Comparison of ENCODE assay signal across 9 mouse cellular contexts in genomic region chr5:143908926-143909325, GRCm38 (mm10). TPM values are rescaled to one million over a fixed set of nuclear protein-coding genes. Genes with fewer than 3 reads are reported as not detected.
A peak's percentile ranks its signal among the peaks of the same experiment; 100 is the strongest.
DNase-seq lines count a peak whose midpoint lies in the region; ATAC-seq and TF ChIP-seq lines count a peak whose summit lies in the region.
"Had no signal": no experiment of that assay in that cellular context is flagged by ENCODE, and none has a peak within 500 bp of the region (broad histone marks: within the 10 kb centered on the region; RNA-seq: fewer than 3 reads in every experiment).

No protein-coding gene starts in this region.

- WGBS in stomach, postnatal 0 days, result under 1% methylated on average over 9 of the region's 9 CpGs

- no peaks in the 10 kb centered on the region for H3K9me3 ChIP-seq in stomach, postnatal 0 days (ENCODE audit: control insufficient read depth, low read length)

- TF ChIP-seq POLR2A in testis, adult 2 months (IDR thresholded peaks at IDR 0.05; ENCODE audit: control insufficient read depth, low read depth, low read length), result no peak

- DNase-seq in testis, postnatal 14 days (ENCODE audit: low spot score), result no peak
- DNase-seq in liver, result peak; percentile 64
- DNase-seq in stomach, postnatal 0 days (ENCODE audit: low spot score), result no peak
- no peak for DNase-seq in thymus, postnatal 10 days (ENCODE audit: low spot score in 2 of 2)
- DNase-seq in adrenal gland, postnatal 10 days, result no peak
- no peak for DNase-seq in kidney, postnatal 25 days

- peak overlapping the region; percentile 81 for H3K4me2 ChIP-seq in stomach, postnatal 0 days (replicated peaks; ENCODE audit: low read depth)

- H3K9ac ChIP-seq in stomach, postnatal 0 days (ENCODE audit: low read length), result peak overlapping the region; percentile 75

- TF ChIP-seq CTCF in testis, adult 2 months (IDR thresholded peaks at IDR 0.05; ENCODE audit: control insufficient read depth, insufficient read depth, insufficient replicate concordance, low read depth, low read length), result no peak
- no peak for TF ChIP-seq CTCF in stomach, postnatal 0 days (IDR thresholded peaks at IDR 0.05; ENCODE audit: low read depth)

- TF ChIP-seq EP300 in stomach, postnatal 0 days (optimal IDR thresholded peaks at IDR 0.05), result no peak

- H3K27ac ChIP-seq in testis, adult 2 months (ENCODE audit: control insufficient read depth, insufficient read depth, low read depth, low read length), result peak overlapping the region; percentile 91
- peak overlapping the region; percentile 86 for H3K27ac ChIP-seq in stomach, postnatal 0 days (replicated peaks)

- peaks cover 6% of the 10 kb centered on the region for H3K4me1 ChIP-seq in testis, adult 2 months (ENCODE audit: control insufficient read depth, insufficient read depth, low read length)
- 0 out of 2 replicates have a peak, but pooled peaks cover 2% of the 10 kb centered on the region for H3K4me1 ChIP-seq in stomach, postnatal 0 days (replicated peaks; ENCODE audit: control insufficient read depth, insufficient read depth)

- H3K4me3 ChIP-seq in testis, adult 2 months (ENCODE audit: control insufficient read depth, low read depth, low read length), result peak overlapping the region; percentile 92
- peak overlapping the region; percentile 69 for H3K4me3 ChIP-seq in stomach, postnatal 0 days (ENCODE audit: low read depth, low read length)

- H3K27me3 ChIP-seq in testis, adult 2 months (ENCODE audit: control insufficient read depth, insufficient read depth, low read length), result no peaks in the 10 kb centered on the region
- no peaks in the 10 kb centered on the region for H3K27me3 ChIP-seq in stomach, postnatal 0 days (ENCODE audit: control insufficient read depth, insufficient read depth, low read length)

- peaks cover 1% of the 10 kb centered on the region; the same call in 1 of the 2 replicates for H3K36me3 ChIP-seq in testis, adult 2 months (ENCODE audit: control insufficient read depth, insufficient read depth, low read length)
- peaks cover 7% of the 10 kb centered on the region; the same call in 1 of the 2 replicates for H3K36me3 ChIP-seq in stomach, postnatal 0 days (ENCODE audit: control insufficient read depth, insufficient read depth, low read length)

- peak; percentile 40 for ATAC-seq in erythroblast, adult 5-6 weeks (replicated peaks; ENCODE audit: low FRiP score, poor library complexity, severe bottlenecking)
- ATAC-seq in stomach, postnatal 0 days (ENCODE audit: low FRiP score, low TSS enrichment), result no peak

RNA-seq across cellular contexts. Expression of gene Aimp2, which starts 0.7 kb away (rescaled TPM):
- 35.2 and 40.5 TPM in 2 replicates for polyA plus RNA-seq in testis, adult 2 months (2012; rRNA removed)
- total RNA-seq in erythroblast, adult 5-6 weeks (2015; ENCODE audit: low replicate concordance), result 15.7 and 20.4 TPM in 2 replicates
- 14.6 and 25.8 TPM in 2 replicates for total RNA-seq in erythroblast, adult 5-6 weeks (2017; ENCODE audit: low replicate concordance)
- 65.6 and 69.4 TPM in 2 replicates for polyA plus RNA-seq in stomach, postnatal 0 days (2015; fragmentation: Nextera tagmentation; extraction: Ambion mirVana)
- total RNA-seq in adrenal gland, postnatal 10 days (2021), result 10 to 100 TPM; 34.3 to 38.6 TPM

RNA-seq across cellular contexts. Expression of gene Pms2, which starts 0.8 kb away (rescaled TPM):
- polyA plus RNA-seq in testis, adult 2 months (2012; rRNA removed), result 2.4 and 3.4 TPM in 2 replicates
- total RNA-seq in erythroblast, adult 5-6 weeks (2015; ENCODE audit: low replicate concordance), result 2.5 and 6.1 TPM in 2 replicates
- total RNA-seq in erythroblast, adult 5-6 weeks (2017; ENCODE audit: low replicate concordance), result 14.8 and 17.8 TPM in 2 replicates
- 8.0 and 8.9 TPM in 2 replicates for polyA plus RNA-seq in stomach, postnatal 0 days (2015; fragmentation: Nextera tagmentation; extraction: Ambion mirVana)
- 10 to 100 TPM in 1 of 2 experiments, 1 to 10 TPM in 1; 8.8 to 12.5 TPM for total RNA-seq in adrenal gland, postnatal 10 days (2021)

RNA-seq across cellular contexts. Expression of gene Ankrd61, which starts 11.4 kb away (rescaled TPM):
- polyA plus RNA-seq in testis, adult 2 months (2012; rRNA removed), result 202 and 206 TPM in 2 replicates
- total RNA-seq in erythroblast, adult 5-6 weeks (2015; ENCODE audit: low replicate concordance), result not detected in 2 replicates
- 2.9 and 10.7 TPM in 2 replicates for total RNA-seq in erythroblast, adult 5-6 weeks (2017; ENCODE audit: low replicate concordance)
- polyA plus RNA-seq in stomach, postnatal 0 days (2015; fragmentation: Nextera tagmentation; extraction: Ambion mirVana), result 0.08 TPM in 1 of 2 replicates, not detected in the other
- total RNA-seq in adrenal gland, postnatal 10 days (2021), result not detected

RNA-seq across cellular contexts. Expression of gene Gm42421, which starts 19.0 kb away (rescaled TPM):
- polyA plus RNA-seq in testis, adult 2 months (2012; rRNA removed), result 0.32 and 0.69 TPM in 2 replicates
- total RNA-seq in erythroblast, adult 5-6 weeks (2015; ENCODE audit: low replicate concordance), result not detected in 2 replicates
- 6.0 TPM in 1 of 2 replicates, not detected in the other for total RNA-seq in erythroblast, adult 5-6 weeks (2017; ENCODE audit: low replicate concordance)
- polyA plus RNA-seq in stomach, postnatal 0 days (2015; fragmentation: Nextera tagmentation; extraction: Ambion mirVana), result 0.28 TPM in 1 of 2 replicates, not detected in the other
- not detected for total RNA-seq in adrenal gland, postnatal 10 days (2021)
- total RNA-seq: hematopoietic stem cell, adult 5-6 weeks had no signal

RNA-seq across cellular contexts. Expression of gene Rsph10b, which starts 23.9 kb away (rescaled TPM):
- polyA plus RNA-seq in testis, adult 2 months (2012; rRNA removed), result 34.7 and 37.5 TPM in 2 replicates
- 4.4 TPM in 1 of 2 replicates, not detected in the other for total RNA-seq in erythroblast, adult 5-6 weeks (2015; ENCODE audit: low replicate concordance)
- 3.8 and 7.0 TPM in 2 replicates for total RNA-seq in erythroblast, adult 5-6 weeks (2017; ENCODE audit: low replicate concordance)
- polyA plus RNA-seq in stomach, postnatal 0 days (2015; fragmentation: Nextera tagmentation; extraction: Ambion mirVana), result 0.19 and 0.27 TPM in 2 replicates
- 1 to 10 TPM in 1 of 2 experiments, under 1 TPM in 1; 0.78 to 1.2 TPM for total RNA-seq in adrenal gland, postnatal 10 days (2021)
- total RNA-seq: hematopoietic stem cell, adult 5-6 weeks had no signal
